Mouse (Mus musculus) embryonic facial prominence, embryonic 11.5 days (tissue): ENCODE measurements around the gene Olfr746. TPM values are rescaled to one million over a fixed set of nuclear protein-coding genes. Genes with fewer than 3 reads are reported as not detected.

Experiments
- ATAC-seq: fragments of 200-750 bp; cut with Nextera tagmentation; replicated peaks from 2 replicates; pipeline ENCODE4 v1.8.0; 2017; ENCODE audit warnings: low read depth; ENCODE audit not compliant: insufficient number of reproducible peaks, low FRiP score, low TSS enrichment
- DNase-seq: peaks from one replicate; pipeline ENCODE4 v3.0.0-alpha.2; 2015; ENCODE audit warnings: low spot score
- H3K27ac ChIP-seq: fragments of 300-500 bp; sonication (generic); replicated peaks from 2 replicates; pipeline ENCODE4 v1.5.1; 2014; ENCODE audit warnings: mild to moderate bottlenecking, low read depth, low read length, control low read depth
- H3K27me3 ChIP-seq: fragments of 300-500 bp; sonication (generic); 2 replicates; pipeline ENCODE4 v1.6.1; 2014; ENCODE audit warnings: mild to moderate bottlenecking, low read length, moderate library complexity, mixed read lengths; ENCODE audit not compliant: control insufficient read depth, insufficient read depth
- H3K36me3 ChIP-seq: fragments of 300-500 bp; sonication (generic); replicated peaks from 2 replicates; pipeline ENCODE4 v1.6.1; 2014; ENCODE audit warnings: low read depth, mild to moderate bottlenecking, low read length, moderate library complexity, mixed read lengths; ENCODE audit not compliant: control insufficient read depth, insufficient read depth
- H3K4me1 ChIP-seq: fragments of 300-500 bp; sonication (generic); 2 replicates; pipeline ENCODE4 v1.6.1; 2014; ENCODE audit warnings: low read length, mixed read lengths; ENCODE audit not compliant: control insufficient read depth, insufficient read depth
- H3K4me2 ChIP-seq: fragments of 300-500 bp; sonication (generic); 2 replicates; pipeline ENCODE4 v1.6.1; 2014; ENCODE audit warnings: low read depth, mild to moderate bottlenecking, control low read depth, low read length, moderate library complexity
- H3K4me3 ChIP-seq: fragments of 300-500 bp; sonication (generic); 2 replicates; pipeline ENCODE4 v1.5.1; 2014; ENCODE audit warnings: low read depth, low read length, control low read depth
- H3K9ac ChIP-seq: fragments of 300-500 bp; sonication (generic); replicated peaks from 2 replicates; pipeline ENCODE4 v1.6.1; 2014; ENCODE audit warnings: mild to moderate bottlenecking, control low read depth, low read length
- H3K9me3 ChIP-seq: fragments of 300-500 bp; sonication (generic); replicated peaks from 2 replicates; pipeline ENCODE4 v1.6.1; 2016; ENCODE audit warnings: mild to moderate bottlenecking, low read length, inconsistent platforms, mixed read lengths; ENCODE audit not compliant: control insufficient read depth
- WGBS: fragments of 180-500 bp; shearing (Covaris S2); extraction: QIAGEN DNeasy Blood & Tissue Kit; methylation state at CpG from one replicate; pipeline ENCODE4 v1.1.7; 2014; 5-methylcytosine and 5-hydroxymethylcytosine counted together
- polyA plus RNA-seq: library from polyadenylated mRNA; unstranded; fragments of >200 nt; fragmentation: Nextera tagmentation; extraction: Ambion mirVana; gene quantifications from 2 replicates; pipeline ENCODE4 v1.2.1, GENCODE M21; 2014

Olfr746 gene
- not detected in 2 replicates for polyA plus RNA-seq

GRCm38 (mm10) chr14:50646783-50647182 is at the start of gene Olfr746:
TSS of gene Olfr746 (plus strand) at chr14:50647083.
- Histone ChIP-seq H3K36me3 (no peaks in the 10 kb centered on the region), H3K9ac (no peak within 1 kb of the TSS), H3K4me1 (no peaks in the 10 kb centered on the region), H3K27me3 (no peaks in the 10 kb centered on the region), H3K27ac (no peak within 1 kb of the TSS), H3K9me3 (no peaks in the 10 kb centered on the region), H3K4me3 (no peak within 1 kb of the TSS), H3K4me2 (no peak within 1 kb of the TSS)
- DNase-seq = no peak
- ATAC-seq = no peak

GRCm38 (mm10) chr14:50614579-50614978 is 32.3 kb upstream of the Olfr746 start, which contains the start of gene Olfr744:
TSS of gene Olfr744 (plus strand) at chr14:50614879.
- Histone ChIP-seq H3K9ac (no peak within 1 kb of the TSS), H3K27me3 (no peaks in the 10 kb centered on the region), H3K4me1 (no peaks in the 10 kb centered on the region), H3K4me2 (no peak within 1 kb of the TSS), H3K27ac (no peak within 1 kb of the TSS), H3K36me3 (no peaks in the 10 kb centered on the region), H3K9me3 (no peaks in the 10 kb centered on the region), H3K4me3 (no peak within 1 kb of the TSS)
- ATAC-seq = no peak
- WGBS = 91% methylated on average over 2 of the region's 2 CpGs
- DNase-seq = no peak

DNA sequence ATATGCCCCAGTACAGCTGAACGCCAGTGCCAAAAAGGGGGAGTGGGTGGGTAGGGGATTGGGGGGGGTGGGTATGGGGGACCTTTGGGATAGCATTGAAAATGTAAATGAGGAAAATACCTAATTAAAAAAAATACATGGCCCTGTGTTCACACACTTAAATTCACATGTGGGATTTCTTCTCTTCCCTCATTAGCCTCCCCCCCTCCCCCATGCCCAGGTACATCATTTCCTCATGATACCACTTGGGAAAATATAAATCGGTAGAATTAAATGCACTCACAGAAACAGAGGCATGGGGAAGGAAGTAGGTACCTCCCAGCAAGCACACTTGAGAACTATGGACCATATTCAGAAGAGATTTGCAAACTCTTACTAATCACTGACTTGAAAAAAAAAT is 7.8 kb upstream of the Olfr746 start, which contains the start of gene Olfr745:
Olfr745 (plus strand) TSS at position 301 of the 400 bp plus-strand sequence.
- no peaks in the 10 kb centered on the region for H3K36me3 ChIP-seq
- 81% methylated on average over 2 of the region's 2 CpGs for WGBS
- no peaks in the 10 kb centered on the region for H3K9me3 ChIP-seq
- H3K4me3 ChIP-seq = no peak within 1 kb of the TSS
- no peak within 1 kb of the TSS for H3K9ac ChIP-seq
- H3K4me1 ChIP-seq = no peaks in the 10 kb centered on the region
- ATAC-seq (no peak), DNase-seq (no peak)
- H3K4me2 ChIP-seq = no peak within 1 kb of the TSS
- no peak within 1 kb of the TSS for H3K27ac ChIP-seq
- H3K27me3 ChIP-seq = no peaks in the 10 kb centered on the region

- DNase-seq = no peak
- no peak for ATAC-seq
- Histone ChIP-seq H3K27me3 (no peaks in the 10 kb centered on the region), H3K4me2 (no peak within 1 kb of the TSS), H3K9me3 (no peaks in the 10 kb centered on the region), H3K4me1 (no peaks in the 10 kb centered on the region), H3K9ac (no peak within 1 kb of the TSS), H3K4me3 (no peak within 1 kb of the TSS), H3K27ac (no peak within 1 kb of the TSS), H3K36me3 (no peaks in the 10 kb centered on the region)
- 93% methylated on average over 3 of the region's 3 CpGs for WGBS
Observed at GRCm38 (mm10) chr14:50693106-50693505, 46.2 kb downstream of the Olfr746 start, which contains the start of gene Olfr747. TSS of gene Olfr747 (minus strand) at chr14:50693206.

Other genes starting within 250 kb of the Olfr746 start
- not detected in 2 replicates for gene Olfr738, start 239.5 kb upstream of the Olfr746 start, polyA plus RNA-seq
- gene Olfr739, start 228.5 kb upstream of the Olfr746 start, polyA plus RNA-seq = not detected in 2 replicates
- gene Olfr740, start 201.5 kb upstream of the Olfr746 start, polyA plus RNA-seq = not detected in 2 replicates
- not detected in 2 replicates for gene Olfr741, start 174.3 kb upstream of the Olfr746 start, polyA plus RNA-seq
- not detected in 2 replicates for gene Olfr742, start 143.5 kb upstream of the Olfr746 start, polyA plus RNA-seq
- not detected in 2 replicates for gene Olfr743, start 125.2 kb upstream of the Olfr746 start, polyA plus RNA-seq
- gene Olfr744, start 32.2 kb upstream of the Olfr746 start, polyA plus RNA-seq = not detected in 2 replicates
- gene Olfr745, start 7.7 kb upstream of the Olfr746 start, polyA plus RNA-seq = not detected in 2 replicates
- gene Olfr747, start 46.1 kb downstream of the Olfr746 start, polyA plus RNA-seq = not detected in 2 replicates
- gene Olfr748, start 60.3 kb downstream of the Olfr746 start, polyA plus RNA-seq = not detected in 2 replicates
- gene Olfr749, start 98.0 kb downstream of the Olfr746 start, polyA plus RNA-seq = not detected in 2 replicates
- 88.7 and 93.8 TPM in 2 replicates for gene Ttc5, start 138.4 kb downstream of the Olfr746 start, polyA plus RNA-seq
- gene Ccnb1ip1, start 160.6 kb downstream of the Olfr746 start, polyA plus RNA-seq = not detected in 2 replicates
- 70.0 and 75.8 TPM in 2 replicates for gene Parp2, start 160.8 kb downstream of the Olfr746 start, polyA plus RNA-seq
- 5.3 and 5.5 TPM in 2 replicates for gene Tep1, start 223.5 kb downstream of the Olfr746 start, polyA plus RNA-seq